Mouse (Mus musculus) midbrain, postnatal 0 days (tissue): ENCODE data around the gene Actn4. TPM values are rescaled to one million over a fixed set of nuclear protein-coding genes. Genes with fewer than 3 reads are reported as not detected.

Experiments used
- ATAC-seq: fragments of 200-750 bp; cut with Nextera tagmentation; 2 replicates; pipeline ENCODE4 v1.8.0; 2017; ENCODE audit warnings: moderate number of reproducible peaks, mild to moderate bottlenecking, moderate TSS enrichment, moderate library complexity; ENCODE audit not compliant: low FRiP score
- DNase-seq: peaks from one replicate; pipeline ENCODE4 v3.0.0-alpha.2; 2015; ENCODE audit warnings: low spot score
- H3K27ac ChIP-seq: fragments of 300-500 bp; sonication (generic); 2 replicates; pipeline ENCODE4 v1.5.1; 2014; ENCODE audit warnings: low read depth, mild to moderate bottlenecking, low read length, mixed read lengths
- H3K27me3 ChIP-seq: fragments of 300-500 bp; sonication (generic); 2 replicates; pipeline ENCODE4 v1.6.1; 2014; ENCODE audit warnings: low read length, control low read depth, mixed read lengths; ENCODE audit not compliant: insufficient read depth
- H3K36me3 ChIP-seq: fragments of 300-500 bp; sonication (generic); 2 replicates; pipeline ENCODE4 v1.6.1; 2014; ENCODE audit warnings: low read length, control low read depth, mixed read lengths; ENCODE audit not compliant: insufficient read depth
- H3K4me1 ChIP-seq: fragments of 300-500 bp; sonication (generic); 2 replicates; pipeline ENCODE4 v1.6.1; 2014; ENCODE audit warnings: mild to moderate bottlenecking, control low read depth, antibody characterized with exemption, low read length, mixed read lengths; ENCODE audit not compliant: insufficient read depth
- H3K4me2 ChIP-seq: fragments of 300-500 bp; sonication (generic); 2 replicates; pipeline ENCODE4 v1.6.1; 2014; ENCODE audit warnings: low read depth, mild to moderate bottlenecking, low read length, mixed read lengths; ENCODE audit not compliant: poor library complexity, severe bottlenecking
- H3K4me3 ChIP-seq: fragments of 300-500 bp; sonication (generic); 2 replicates; pipeline ENCODE4 v1.5.1; 2014; ENCODE audit warnings: low read depth, mild to moderate bottlenecking, low read length, moderate library complexity
- H3K9ac ChIP-seq: fragments of 300-500 bp; sonication (generic); replicated peaks from 2 replicates; pipeline ENCODE4 v1.6.1; 2014; ENCODE audit warnings: mild to moderate bottlenecking, low read length, moderate library complexity, mixed read lengths; ENCODE audit not compliant: poor library complexity, severe bottlenecking
- H3K9me3 ChIP-seq: fragments of 300-500 bp; sonication (generic); 2 replicates; pipeline ENCODE4 v1.6.1; 2016; ENCODE audit warnings: low read length, control low read depth
- CTCF ChIP-seq: IDR thresholded peaks from 2 replicates; pipeline ENCODE4 v1.5.1; 2016; ENCODE audit warnings: antibody characterized with exemption, mild to moderate bottlenecking
- WGBS: fragments of 180-500 bp; shearing (Covaris S2); extraction: QIAGEN DNeasy Blood & Tissue Kit; methylation state at CpG from one replicate; pipeline ENCODE4 v1.1.7; 2014; 5-methylcytosine and 5-hydroxymethylcytosine counted together
- polyA plus RNA-seq: library from polyadenylated mRNA; unstranded; fragments of >200 nt; fragmentation: Nextera tagmentation; extraction: Ambion mirVana; gene quantifications from 2 replicates; pipeline ENCODE4 v1.2.1, GENCODE M21; 2015
- total RNA-seq: library from RNA; depleted of rRNA; stranded (reverse); fragments of >200 nt; gene quantifications from 2 replicates; pipeline ENCODE4 v1.2.3, GENCODE M21; 2014

The Actn4 gene
- total and polyA plus RNA-seq, 2 experiments from 2014 or later: 74.7 to 101 TPM

DNA sequence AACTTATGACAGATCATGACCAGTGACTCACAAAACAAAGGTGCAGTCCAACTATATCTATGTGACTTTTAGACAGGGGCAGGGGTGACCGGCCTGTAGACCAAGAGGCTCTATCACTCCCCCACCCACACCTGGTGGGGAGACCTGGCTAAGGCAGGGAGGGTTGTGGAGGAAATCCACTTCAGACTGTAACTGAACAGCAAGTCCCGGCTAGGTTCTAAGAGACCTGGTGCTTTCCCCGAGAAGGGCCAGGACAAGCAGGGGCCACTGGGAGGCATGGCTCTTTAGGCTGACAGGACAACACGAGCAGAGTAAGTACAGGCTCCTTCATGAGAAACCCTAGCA is 30.5 kb downstream of the Actn4 start:
- no peak overlapping the region for H3K4me3 ChIP-seq
- no peak for DNase-seq
- 90% methylated on average over 4 of the region's 4 CpGs for WGBS
- H3K27ac ChIP-seq: no peak overlapping the region
- H3K9me3 ChIP-seq: no peaks in the 10 kb centered on the region
- H3K4me1 ChIP-seq: no peaks in the 10 kb centered on the region
- no peak for TF ChIP-seq CTCF
- no peaks in the 10 kb centered on the region for H3K36me3 ChIP-seq
- no peak overlapping the region for H3K4me2 ChIP-seq
- no peak overlapping the region for H3K9ac ChIP-seq
- no peak for ATAC-seq
- no peaks in the 10 kb centered on the region for H3K27me3 ChIP-seq

DNA sequence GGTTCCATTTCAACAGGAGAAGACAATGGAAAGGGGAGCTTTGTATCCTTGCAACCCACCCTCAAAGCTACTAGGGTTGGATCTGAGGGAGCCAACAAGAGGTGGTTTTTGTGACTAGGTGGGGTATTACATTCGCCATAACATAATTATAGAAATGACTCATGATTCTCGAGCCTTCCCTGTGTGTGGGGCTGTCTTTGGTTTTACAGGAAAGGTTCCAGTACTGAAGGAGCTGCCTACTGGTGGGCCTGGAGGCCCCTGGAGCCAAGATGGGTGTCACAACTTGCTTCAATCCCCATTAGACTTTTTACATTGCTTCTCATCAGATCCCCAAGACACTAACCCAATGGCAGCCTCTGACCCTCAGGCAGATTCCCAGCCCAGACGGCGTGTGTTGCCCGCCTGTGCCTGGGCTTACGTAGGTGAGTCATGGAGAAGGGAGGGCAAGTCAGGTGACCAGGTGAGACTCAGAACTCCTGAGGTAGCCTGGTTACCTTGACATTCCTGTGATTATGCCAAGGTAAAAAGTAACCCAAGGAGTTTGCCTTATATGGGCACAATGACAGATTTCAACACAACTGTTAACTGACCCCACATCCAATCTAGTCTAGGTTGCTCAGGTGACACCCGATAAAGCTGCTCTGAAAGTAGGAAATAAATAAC is 31.0 kb downstream of the Actn4 start:
- H3K9ac ChIP-seq: no peak overlapping the region
- no peak overlapping the region for H3K27ac ChIP-seq

DNA sequence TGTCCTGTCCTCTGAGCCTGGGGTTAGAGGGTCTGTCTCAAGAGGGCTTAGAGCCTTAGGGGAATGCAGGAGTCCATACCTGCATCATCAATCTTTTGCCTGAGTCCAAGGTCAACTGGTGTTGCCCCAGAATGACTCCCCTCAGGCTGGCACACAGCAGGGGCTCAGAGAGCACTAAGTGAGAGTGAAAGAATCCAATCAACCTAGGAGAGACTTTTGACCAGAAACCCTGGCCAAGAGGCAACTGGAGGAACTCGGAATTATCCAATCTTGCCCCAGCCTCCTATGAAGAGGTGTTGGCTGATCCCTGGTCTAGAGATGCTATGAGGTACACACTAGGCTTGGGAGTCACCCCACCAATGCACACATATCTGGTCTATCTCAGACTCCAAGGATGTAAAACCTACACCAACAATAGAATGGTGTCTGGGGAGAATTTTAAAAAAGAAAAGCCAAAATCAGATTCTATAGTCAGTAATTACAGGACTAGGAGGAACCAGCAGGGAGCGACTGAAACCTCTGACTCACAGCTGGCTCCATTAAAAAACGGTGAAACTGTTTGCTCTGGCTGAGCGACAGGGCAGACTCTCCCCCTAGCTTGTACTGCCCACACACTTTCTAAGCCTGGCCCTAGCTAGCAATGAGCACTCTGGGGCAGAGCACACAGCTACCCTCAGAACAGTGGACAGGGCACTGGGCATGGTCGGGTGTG is 31.7 kb downstream of the Actn4 start:
- Histone ChIP-seq H3K4me2 (no peak overlapping the region), H3K27ac (no peak overlapping the region), H3K27me3 (no peaks in the 10 kb centered on the region), H3K36me3 (no peaks in the 10 kb centered on the region), H3K4me3 (no peak overlapping the region), H3K9ac (no peak overlapping the region), H3K4me1 (no peaks in the 10 kb centered on the region), H3K9me3 (no peaks in the 10 kb centered on the region)
- no peak for TF ChIP-seq CTCF
- DNase-seq: no peak
- ATAC-seq: no peak
- 71% methylated on average over 5 of the region's 5 CpGs for WGBS

More for the DNA sequence above, 31.0 kb downstream of the Actn4 start:
- H3K4me2 ChIP-seq: no peak overlapping the region
- no peak overlapping the region for H3K4me3 ChIP-seq
- no peaks in the 10 kb centered on the region for H3K36me3 ChIP-seq
- no peak for TF ChIP-seq CTCF
- WGBS: 97% methylated on average over 7 of the region's 7 CpGs
- no peaks in the 10 kb centered on the region for H3K4me1 ChIP-seq
- ATAC-seq (no peak), DNase-seq (no peak)
- H3K9me3 ChIP-seq: no peaks in the 10 kb centered on the region
- no peaks in the 10 kb centered on the region for H3K27me3 ChIP-seq

DNA sequence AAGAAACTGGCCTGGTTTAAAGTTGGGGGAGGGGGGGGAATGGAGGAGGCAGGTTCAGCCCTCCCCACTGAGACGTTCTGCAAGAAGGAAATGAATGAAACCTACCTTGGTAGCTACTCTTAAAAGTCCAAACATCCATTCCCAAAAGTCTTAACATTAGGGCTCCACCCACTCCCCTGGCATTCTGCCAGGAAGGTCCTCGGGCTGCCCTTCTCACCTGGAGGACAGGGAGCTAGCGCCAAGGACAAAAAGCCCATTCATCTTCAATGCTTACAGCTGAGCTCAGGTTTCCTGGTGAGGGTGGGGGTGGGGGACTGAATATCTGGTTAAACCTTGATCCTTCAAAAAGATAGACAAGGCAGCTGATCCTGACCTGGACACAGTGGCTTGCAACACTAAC is 32.8 kb downstream of the Actn4 start:
- Histone ChIP-seq H3K27ac (no peak overlapping the region), H3K4me2 (no peak overlapping the region), H3K36me3 (no peaks in the 10 kb centered on the region), H3K9me3 (no peaks in the 10 kb centered on the region), H3K4me3 (no peak overlapping the region), H3K9ac (no peak overlapping the region), H3K4me1 (peaks cover 3% of the 10 kb centered on the region; the same call in 1 of the 2 replicates), H3K27me3 (no peaks in the 10 kb centered on the region)
- DNase-seq (no peak), ATAC-seq (no peak)
- TF ChIP-seq CTCF: no peak
- WGBS: 70% methylated on average over 3 of the region's 3 CpGs

DNA sequence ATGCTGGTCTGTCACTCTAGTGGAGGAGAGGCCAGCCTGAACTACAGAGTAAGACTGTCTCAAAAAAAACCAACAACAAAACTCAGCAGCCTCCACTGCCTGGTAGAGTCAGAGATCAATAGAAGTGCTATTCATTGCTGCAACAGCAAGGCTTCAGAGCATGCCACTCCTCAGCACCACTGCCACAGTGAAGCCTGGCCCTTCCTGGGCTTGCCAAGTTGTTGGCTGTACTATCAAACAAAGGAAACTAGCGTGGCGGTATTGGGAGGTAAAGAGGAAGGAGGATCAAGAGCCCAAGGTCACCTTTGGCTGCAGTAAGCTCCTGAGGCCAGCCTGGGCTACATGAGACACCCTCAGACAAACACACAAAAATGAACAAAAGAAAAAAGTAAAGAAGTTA is 36.0 kb downstream of the Actn4 start:
- Histone ChIP-seq H3K27ac (no peak overlapping the region), H3K27me3 (no peaks in the 10 kb centered on the region), H3K4me3 (no peak overlapping the region), H3K9ac (no peak overlapping the region), H3K4me2 (no peak overlapping the region), H3K4me1 (peaks cover 5% of the 10 kb centered on the region; the same call in 1 of the 2 replicates), H3K36me3 (no peaks in the 10 kb centered on the region), H3K9me3 (no peaks in the 10 kb centered on the region)
- ATAC-seq: no peak
- DNase-seq: no peak
- TF ChIP-seq CTCF: no peak
- 60% methylated on average over 2 of the region's 2 CpGs for WGBS

DNA sequence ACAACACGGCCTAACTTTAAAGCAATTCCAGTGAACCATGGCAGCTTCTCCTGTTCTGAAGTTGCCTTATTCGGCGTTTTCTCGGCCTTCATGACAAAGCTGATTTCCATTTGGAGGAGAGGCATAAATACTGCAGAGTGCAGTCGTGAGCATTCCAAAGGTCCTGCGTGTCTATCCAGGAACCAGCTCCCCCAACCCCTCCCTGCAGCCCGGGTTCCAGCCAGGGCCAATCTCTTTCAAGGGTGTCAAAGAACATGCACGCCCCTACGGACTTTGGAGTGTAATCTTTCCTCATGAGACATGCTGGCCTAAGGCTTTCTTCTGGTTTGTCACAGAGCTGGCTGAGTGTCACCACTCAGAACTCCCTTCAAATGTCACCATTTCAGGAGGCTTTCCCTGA is 36.8 kb downstream of the Actn4 start:
- WGBS: 48% methylated on average over 9 of the region's 9 CpGs
- no peaks in the 10 kb centered on the region for H3K9me3 ChIP-seq
- no peak for TF ChIP-seq CTCF
- no peak overlapping the region for H3K9ac ChIP-seq
- H3K4me1 ChIP-seq: peaks cover 5% of the 10 kb centered on the region; the same call in 1 of the 2 replicates
- H3K4me3 ChIP-seq: no peak overlapping the region
- H3K27ac ChIP-seq: 0 out of 2 replicates have a peak overlapping the region, but pooled peaks have one; percentile 32
- H3K4me2 ChIP-seq: no peak overlapping the region
- ATAC-seq (no peak), DNase-seq (no peak)
- no peaks in the 10 kb centered on the region for H3K36me3 ChIP-seq
- no peaks in the 10 kb centered on the region for H3K27me3 ChIP-seq
